Mouse (Mus musculus) adrenal gland, postnatal 14 days (tissue): ENCODE data around the gene Erlec1. TPM values are rescaled to one million over a fixed set of nuclear protein-coding genes. Genes with fewer than 3 reads are reported as not detected.

ENCODE experiments used
- total RNA-seq: library from RNA; stranded (reverse); gene quantifications from 2 replicates; pipeline ENCODE4 v1.2.3, GENCODE M21; 2021

Erlec1 gene
- total RNA-seq, 1 experiment from 2014 or later, result 54.5 TPM

Other genes starting within 250 kb of the Erlec1 start
- gene Psme4, start 182.6 kb downstream of the Erlec1 start, total RNA-seq, result 69.0 and 70.3 TPM in 2 replicates
- gene Gpr75, start 69.0 kb downstream of the Erlec1 start, total RNA-seq, result 0.82 and 0.94 TPM in 2 replicates
- 11.5 and 13.3 TPM in 2 replicates for gene Asb3, start 68.9 kb downstream of the Erlec1 start, total RNA-seq
- 12.5 and 14.4 TPM in 2 replicates for gene Chac2, start 32.0 kb upstream of the Erlec1 start, total RNA-seq
- not detected in 2 replicates for gene Gm17332, start 228.1 kb upstream of the Erlec1 start, total RNA-seq